Mouse (Mus musculus) thymus, postnatal 14 days (tissue): Measurements from ENCODE around the gene Abhd11.
"Not testable (repeated sequence)": the region's sequence is repeated elsewhere in the genome, so short reads cannot be mapped to it uniquely, and the experiment has no call there.

ENCODE experiments used
- DNase-seq: peaks from one replicate; pipeline ENCODE4 v3.0.0; 2021

The Abhd11 gene

DNA sequence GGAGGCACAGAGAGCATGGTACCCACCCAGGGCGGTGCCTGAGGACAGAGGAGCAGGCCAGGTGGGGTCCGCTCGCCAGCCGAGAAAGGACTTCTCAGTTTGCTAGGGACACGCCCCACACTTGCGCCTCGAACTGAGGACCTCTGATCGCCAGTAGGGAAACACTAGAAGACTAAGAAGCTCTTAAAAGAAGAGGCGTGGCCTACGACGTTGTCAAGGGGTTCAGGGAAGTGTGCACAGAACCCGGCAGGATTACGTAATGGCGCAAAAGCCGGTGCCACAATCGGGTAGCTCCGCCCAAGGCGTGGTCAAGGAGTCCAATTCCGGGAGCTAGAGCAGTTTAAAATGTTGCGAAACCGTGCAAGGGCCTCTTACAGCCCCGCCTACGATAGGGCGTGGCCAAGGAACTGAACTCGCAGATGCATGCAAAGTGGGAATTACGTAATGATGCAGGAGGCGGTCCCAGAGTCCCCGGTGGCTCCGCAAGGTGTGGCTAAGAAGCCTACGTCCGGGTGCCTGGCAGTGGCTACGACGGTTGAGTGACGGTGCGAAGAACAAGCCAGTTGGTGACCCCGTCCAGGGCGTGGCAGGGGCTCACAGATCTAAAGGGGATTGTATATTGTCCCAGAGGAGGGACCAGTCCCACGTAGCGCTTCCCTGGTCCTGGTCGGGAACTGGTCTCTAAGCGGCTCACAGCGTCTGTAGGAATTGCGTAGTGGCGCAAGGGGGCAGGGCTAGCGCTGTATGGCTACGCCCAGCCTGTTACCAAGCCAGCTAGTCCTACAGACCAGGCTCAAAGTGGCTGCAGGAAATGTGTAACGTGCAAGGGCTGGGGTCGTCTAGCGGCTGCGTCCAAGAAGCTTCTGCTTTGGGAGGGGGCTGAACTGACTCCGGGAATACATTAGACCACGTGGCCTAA, at the start of gene Abhd11:
Abhd11 (plus strand) TSS at position 482 of the 919 bp plus-strand sequence.
- peak; percentile 99 for DNase-seq

DNA sequence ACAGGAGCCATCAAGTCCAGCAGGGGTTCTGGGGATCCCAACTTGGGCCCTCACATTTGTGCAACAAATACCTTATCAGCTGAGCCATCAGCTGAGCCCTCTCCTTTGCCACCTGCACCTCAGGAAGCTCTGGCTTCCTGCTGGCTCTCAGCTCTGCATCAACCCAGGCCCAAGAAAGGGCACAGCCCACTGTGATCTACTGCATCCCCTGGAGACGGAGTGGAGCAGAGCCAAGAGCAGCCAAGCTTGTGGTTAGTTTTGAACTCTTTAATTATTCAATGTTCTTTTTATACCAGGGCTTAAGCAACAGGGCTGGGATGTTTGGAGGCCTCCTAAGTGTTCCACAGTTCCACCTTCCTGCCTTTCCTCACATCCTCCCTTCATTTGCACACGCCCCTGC, 48.5 kb upstream of the Abhd11 start:
- peak; percentile 64 for DNase-seq

DNA sequence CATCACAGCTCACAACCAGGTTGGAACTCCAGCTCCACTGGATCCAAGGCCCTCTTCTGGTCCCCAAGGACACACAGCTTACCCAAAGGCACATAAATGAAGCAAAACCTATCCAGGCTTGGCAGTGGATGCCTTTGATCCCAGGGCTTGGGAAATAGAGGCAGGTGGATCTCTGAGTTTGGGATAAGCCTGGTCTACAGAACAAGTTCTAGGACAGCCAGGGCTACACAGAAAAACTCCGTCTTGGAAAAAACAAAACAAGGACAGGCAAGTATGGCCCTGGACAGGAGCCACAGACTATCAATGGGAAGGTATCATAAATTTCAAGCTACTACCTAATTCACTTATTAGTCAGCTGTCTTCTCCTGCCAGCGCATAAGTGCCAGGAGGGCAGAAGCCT, 47.4 kb upstream of the Abhd11 start:
- DNase-seq: no peak

DNA sequence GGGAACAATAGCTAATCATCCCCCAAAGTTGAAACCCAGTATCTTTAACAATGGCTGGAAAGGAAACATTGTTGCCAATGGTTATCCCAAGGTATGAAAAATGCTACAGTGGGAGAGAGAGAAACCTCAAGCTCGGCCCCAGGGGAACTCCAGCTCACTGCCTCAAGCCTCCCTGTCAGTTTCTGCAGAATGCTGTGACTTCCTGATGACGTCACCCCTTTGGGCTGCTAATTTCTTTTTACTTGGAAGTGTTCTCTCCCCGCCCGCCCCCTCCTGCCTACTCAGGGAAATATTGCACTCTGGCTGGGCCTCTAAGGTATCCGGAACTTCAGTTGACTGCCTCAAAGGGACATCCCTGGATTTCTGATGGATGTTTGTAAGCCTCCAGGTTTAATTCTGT, 45.4 kb upstream of the Abhd11 start:
- no peak for DNase-seq

DNA sequence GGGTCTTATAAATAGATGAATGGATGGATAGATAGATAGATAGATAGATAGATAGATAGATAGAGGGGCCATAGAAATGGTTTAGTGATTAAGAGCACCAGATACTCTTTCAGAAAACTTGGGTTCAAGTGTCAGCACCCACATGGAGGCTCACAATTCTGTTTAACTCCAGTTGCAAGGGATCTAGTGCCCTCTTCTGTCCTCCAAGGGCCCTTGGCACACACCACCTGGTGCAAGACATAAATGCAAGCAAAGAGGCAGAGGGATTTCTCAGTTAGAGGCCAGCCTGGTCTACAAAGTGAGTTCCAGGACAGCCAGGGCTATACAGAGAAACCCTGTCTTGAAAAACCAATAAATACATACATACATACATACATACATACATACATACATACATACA, 44.3 kb upstream of the Abhd11 start:
- DNase-seq: not testable (repeated sequence)

DNA sequence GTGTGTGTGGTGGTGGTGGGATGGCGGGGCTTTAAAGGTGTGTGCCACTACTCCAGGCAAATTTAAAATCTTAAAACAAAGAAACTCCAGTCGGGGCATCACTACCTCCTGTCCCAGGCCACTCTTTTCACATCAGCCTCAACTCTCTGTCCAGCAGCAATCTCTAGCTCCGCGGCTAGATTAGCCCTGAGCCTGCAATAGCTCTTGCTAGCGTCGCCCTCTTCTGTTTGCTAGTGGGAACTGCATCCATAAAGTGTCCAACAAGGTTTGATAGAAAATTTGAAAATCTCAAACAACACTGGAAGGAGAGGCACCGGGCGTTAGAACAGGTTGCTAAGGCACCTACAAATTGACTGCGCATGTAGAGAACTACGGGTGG, 43.5 kb upstream of the Abhd11 start:
- peak; percentile 83 for DNase-seq

DNA sequence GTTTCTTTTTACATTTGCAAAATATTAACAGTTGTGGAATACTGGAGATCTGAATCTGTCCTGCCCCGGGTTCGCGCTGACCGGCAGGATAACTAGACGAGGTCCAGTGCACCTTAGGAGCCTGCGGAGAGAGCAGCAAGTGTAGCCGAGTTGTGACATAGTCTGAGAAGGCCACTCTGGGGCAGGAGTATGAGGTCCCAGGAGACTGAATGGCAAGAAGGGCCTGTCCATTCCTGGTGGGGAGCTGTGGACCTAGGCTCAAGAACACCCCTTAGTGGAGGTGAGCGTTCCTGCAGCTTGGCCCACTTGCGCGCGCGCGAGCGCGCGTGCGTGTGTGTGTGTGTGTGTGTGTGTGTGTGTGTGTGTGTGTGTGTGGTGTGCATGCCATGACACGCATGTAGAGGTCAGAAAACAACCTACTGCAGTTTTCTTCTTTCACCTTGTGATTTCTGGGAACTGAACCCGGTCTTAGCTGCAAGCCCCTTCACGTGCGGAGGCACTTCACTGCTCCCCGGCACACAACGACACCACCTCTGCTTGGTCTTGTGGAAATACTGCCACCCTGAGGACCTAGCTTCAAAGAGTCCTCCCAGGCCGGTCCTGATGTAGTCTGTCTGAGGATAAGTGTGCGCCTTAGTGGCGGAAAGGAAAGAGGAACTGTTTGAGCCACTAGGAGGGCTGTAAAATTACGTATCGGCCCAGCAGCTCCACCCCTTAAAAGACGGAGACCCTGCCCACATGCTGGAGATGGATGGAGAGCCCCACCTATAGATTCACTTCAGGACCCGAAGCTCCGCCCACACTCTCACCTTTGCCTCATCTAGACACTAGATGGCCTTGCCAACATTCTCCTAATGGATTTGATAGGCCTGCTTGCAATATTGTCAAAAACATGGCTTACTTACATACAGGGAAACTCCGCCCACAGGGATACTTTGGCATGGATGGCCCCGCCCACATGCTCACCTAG, 42.8 kb upstream of the Abhd11 start:
- peak; percentile 75 for DNase-seq

DNA sequence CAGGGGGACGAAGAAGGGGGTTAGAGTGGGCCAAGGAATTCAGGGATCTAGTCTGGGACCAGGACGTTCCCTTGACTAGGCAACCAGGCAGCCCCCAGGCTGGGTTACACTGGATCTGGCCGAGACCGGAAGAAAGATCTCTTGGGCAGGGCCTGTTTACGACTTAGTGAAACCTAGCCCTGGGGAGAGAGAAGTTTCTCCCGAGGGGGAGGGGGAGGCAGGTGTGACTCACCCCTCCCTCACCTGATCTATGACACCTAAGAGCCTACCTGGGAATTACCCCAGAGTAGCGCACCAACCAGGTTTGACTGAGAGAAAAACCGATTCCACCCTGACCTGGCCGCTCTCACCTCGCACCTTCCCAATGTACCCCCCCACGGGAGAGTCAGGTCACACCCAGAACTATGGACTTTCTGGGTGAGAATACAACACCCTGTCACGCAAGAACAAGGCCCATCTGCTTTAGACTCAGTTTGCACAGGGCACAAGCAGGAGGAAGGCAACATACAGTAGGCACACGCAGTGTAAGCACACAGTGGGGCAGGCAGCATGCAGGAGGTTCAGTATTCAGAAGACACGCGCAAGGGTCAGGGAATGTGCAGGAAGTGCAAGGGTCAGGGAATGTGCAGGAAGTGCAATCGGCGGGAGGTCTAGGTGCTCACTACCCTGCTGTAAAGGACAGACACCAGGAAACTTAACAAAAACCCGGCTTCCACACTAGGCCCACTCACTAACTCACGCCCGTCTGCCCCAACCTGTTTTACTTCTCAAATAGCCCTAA, 41.6 kb upstream of the Abhd11 start:
- no peak for DNase-seq

DNA sequence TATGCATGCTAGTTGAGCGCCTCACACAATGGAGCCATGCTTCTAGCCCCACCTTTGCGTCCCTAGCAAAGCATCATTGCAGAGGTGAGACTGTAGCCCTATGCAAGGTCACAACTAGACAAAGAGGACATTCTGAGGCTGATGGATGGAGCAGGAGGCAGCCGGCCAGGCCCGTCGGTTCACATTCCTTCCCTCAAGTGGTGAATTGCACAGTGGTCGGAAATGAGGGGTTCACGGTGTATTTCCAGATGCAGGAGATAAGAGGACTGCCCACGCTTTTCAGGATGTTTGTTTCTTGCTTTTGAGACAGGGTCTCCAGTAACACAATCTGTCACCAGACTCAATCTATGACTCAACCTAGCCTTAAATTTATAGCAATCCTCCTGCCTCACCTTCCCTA, 38.3 kb upstream of the Abhd11 start:
- DNase-seq: no peak

DNA sequence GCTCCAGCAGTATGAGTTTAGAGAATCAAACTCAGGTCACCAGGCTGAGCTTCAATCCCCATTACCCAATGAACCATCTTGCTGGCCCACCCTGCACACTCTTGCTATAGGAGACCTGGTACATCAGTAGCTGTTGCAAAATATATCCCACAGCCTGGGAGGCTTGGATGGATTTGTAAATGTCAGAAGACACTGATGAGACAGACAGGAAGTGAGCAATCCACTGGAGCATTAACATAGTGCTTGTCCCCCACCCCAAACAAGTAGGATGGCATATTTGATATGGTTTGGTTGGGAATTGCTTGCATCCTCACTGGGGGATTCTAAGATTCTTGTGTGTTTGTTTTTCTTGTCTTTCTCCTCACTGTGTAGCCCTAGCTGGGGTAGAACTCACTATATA, 35.9 kb upstream of the Abhd11 start:
- DNase-seq: no peak

DNA sequence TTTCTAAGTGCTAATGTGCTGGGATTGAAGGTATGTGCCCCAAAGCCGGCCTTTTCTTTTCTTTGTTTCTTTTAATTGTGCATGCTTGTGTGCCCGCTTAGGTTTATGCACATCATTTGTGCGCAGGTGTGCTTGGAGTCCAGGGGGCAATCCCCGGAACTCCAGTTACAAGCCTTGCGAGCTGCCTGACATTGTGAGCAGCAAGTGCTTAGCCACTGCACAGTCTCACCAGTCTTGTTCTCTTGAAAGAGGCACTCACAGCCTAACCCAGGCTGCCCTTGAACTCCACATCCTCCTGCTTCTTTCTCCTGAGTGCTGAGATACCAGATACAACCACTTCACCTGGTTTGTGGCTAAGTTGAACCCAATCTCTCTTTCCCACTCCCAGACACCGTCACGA, 35.4 kb upstream of the Abhd11 start:
- no peak for DNase-seq

DNA sequence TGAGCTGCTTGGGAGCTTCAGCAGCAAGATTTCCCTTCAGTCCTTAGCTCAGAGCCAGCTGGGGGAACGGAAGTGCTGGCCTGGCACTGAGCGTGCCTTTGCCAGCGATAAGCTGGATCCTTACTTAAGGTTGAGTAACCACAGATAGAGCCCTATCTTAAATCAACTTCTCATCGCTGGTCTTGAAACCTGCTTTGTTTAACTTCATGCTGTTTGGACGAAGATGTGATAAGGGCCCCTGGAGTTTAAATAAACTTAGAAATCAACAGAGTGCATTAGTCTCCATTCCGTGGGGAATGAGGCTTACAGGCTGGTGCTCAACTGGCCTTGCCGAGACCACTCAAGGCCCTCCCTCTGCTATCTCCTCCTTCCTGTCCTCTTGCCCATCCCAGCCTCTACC, 34.7 kb upstream of the Abhd11 start:
- no peak for DNase-seq

DNA sequence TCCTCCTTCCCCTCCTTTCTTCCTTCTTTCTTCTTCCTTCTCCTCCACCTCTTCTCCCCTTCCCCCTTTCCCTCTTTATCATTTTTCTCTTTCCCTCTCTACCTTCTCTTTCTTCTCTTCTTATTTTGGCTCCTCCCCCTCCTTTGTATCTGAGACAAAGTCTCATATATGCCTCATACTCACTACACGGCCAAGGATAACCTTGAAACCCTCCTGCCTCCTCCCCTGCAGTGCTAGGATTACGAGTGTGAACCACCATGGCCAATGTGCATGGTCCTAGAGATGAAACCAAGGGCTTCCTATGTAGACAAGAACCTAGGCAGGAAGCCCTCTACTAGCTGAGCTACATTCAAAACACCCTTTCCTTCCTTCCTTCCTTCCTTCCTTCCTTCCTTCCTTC, 34.0 kb upstream of the Abhd11 start:
- DNase-seq: no peak

DNA sequence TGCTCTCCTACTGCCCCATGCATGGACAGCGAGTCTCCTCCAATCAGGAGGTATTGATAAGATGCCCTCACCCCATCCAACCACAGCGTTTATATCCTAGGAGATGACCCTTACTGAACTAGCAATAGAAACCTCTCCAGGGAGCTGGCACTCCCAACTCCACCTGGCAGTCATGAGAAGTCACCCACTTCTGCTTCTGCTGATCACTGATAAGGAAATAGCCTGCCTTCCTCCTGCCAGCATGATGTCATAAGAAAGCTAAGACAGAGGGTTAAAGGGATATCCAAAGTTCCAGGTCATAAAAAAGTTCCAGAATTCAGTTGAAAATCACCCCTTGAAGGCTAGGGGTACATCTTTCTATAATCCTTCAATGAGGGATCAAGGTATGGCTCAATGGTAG, 32.8 kb upstream of the Abhd11 start:
- no peak for DNase-seq

DNA sequence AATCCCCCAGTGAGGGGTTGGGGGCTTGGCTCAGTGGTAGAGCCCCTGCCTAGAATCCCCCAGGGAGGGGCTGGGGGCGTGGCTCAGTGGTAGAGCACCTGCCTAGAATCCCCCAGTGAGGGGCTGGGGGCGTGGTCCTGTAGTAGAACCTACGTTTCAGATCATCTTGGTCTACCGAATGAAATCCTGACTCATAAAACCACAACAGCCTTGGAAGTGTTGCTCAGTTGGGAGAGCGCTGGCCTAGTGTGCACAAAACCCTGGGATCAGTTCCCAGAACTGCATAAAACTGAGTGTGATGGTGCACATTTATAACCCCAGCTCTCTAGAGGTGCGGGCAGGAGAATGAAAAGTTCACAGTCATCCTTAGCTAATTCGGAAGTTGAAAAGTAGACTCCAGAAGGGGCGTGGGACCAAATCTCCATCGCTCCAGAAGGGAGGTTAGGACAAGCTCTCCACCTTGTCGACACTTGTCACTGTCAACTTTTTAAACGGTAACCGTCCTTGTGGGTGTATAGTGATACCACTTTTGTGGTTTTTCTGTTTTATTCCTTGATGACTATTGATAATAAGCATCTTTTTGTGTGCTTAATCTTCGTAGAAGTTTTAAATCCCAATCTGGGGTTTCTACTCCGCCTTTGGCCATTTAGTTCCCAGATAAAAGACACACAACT, 32.2 kb upstream of the Abhd11 start:
- DNase-seq: no peak

DNA sequence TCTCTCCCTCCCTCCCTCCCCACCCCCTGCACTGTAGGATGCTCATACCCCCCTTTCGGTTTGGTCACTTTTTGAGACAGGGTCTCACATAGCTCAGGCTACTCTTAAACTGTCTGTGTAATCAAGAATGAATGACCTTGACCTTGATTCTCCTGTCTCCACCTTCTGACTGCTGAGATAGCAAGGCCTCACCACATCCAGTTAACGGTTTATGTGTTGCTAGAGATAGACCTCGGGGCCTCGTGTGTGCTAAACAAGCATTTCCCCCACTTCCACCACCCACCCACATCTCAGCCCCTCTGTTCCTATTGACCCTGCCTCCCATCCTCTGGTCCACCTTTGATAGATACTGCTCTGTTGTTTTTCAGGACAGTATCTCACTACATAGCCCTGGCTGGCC, 31.1 kb upstream of the Abhd11 start:
- DNase-seq: no peak

DNA sequence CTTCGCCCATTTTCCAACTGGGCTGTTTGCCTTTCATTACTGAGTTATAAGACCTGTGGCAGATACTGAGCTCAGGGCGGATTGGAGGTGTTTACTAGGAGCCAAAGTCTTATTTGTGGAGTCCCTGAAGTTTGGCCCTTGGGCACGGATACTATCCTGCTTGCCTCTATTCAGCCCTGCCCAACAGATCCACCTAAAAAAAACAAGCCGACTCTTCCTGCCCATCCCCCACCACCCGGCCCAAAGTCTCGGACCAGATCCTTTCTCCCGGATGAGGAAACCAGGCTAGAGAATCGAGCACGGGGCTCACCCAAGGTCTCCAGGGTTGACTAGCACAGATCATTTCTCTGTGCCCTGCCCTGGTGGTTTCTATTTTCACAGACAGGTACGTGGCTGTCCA, 27.8 kb upstream of the Abhd11 start:
- DNase-seq: no peak

DNA sequence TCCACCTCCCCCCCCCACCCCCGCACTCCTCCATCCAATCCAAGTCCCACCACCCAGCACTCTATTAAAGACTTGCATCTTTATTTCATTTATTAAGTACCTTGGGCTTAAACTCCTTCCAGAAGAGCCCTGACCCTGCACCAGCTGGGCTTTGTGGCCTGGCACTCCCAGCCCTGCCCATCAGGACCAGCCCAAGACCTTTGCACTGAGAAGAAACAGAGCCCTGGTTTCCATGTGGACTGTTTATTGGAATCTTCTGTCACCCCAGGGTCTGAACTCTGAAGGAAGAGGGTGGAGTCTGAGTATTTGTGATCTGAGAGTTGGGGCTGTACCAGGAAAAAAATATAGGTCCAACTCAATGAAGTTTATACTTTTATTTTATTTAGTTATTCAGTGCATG, 25.8 kb upstream of the Abhd11 start:
- no peak for DNase-seq

DNA sequence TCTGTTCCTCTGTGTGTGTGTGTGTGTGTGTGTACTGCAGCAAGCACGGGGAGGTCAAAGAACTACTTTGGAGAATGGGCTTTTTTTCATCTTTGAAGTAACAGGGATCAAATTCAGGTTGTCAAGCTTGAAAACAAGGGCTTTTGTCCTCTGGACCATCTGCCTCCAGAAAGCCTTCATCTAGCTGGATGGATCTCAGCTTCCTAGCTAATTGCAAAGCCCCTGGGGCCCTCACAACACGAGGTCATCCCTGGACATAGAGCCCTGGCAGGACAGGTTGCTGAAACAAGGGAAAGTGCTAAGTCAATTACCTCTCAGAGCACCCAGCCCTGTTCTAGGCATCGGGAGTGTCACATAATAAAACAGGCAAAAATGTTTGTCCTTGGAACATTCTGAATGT, 25.2 kb upstream of the Abhd11 start:
- no peak for DNase-seq

DNA sequence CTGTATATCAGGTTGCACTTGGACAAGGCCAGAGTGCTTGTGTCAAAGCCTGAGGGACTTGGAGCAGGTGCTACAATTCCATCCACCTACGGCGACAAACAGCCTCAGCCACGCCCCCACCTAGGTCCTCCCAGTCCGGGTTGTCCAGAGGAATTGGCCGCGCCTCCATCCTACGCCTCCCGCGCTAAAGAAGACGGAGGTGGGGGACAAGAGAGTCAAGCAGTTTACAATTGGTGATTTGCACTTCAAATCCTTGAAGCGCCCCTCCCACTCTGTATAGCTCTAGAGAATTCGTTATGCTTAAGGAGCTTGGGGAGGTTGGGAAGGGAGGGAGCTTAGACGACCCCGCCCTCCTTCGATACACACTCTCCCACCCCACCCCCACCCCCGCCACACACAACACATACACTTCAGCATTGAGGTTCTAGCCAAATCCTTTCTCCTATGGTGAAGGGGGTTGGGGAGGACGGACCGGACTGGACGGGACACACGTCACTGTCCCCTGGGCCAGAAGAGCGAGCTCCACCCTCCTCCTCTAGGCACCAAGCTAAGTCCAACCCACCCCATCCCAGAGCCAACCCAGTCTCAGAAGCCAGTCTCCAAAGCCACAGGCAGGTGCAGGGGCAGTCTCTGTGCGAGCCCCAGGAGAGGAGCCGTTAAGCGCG, 23.2 kb upstream of the Abhd11 start, which contains the start of gene Cldn3:
Cldn3 (plus strand) TSS at position 582 of the 665 bp plus-strand sequence.
- no peak for DNase-seq
